Mouse (Mus musculus) bone marrow, adult 2 months (tissue): Measurements from ENCODE around the gene Nsun4.

Experiments used
- CTCF ChIP-seq: fragments of 200-500 bp; IDR thresholded peaks from 2 replicates; pipeline ENCODE4 v1.5.1; 2011; ENCODE audit warnings: low read length, control low read depth; ENCODE audit not compliant: control insufficient read depth, insufficient read depth
- POLR2A ChIP-seq: fragments of 200-500 bp; IDR thresholded peaks from 2 replicates; pipeline ENCODE4 v1.6.1; 2011; ENCODE audit warnings: low read depth, mild to moderate bottlenecking, control low read depth, low read length, borderline replicate concordance; ENCODE audit not compliant: control insufficient read depth

GRCm38 (mm10) chr4:116100959-116101358 lies 47.3 kb upstream of the Nsun4 start:
- TF ChIP-seq POLR2A (no peak), CTCF (no peak)
